Mouse (Mus musculus): Measurements from ENCODE around the gene Tbc1d22b.
"Not testable (repeated sequence)": the region's sequence is repeated elsewhere in the genome, so short reads cannot be mapped to it uniquely, and the experiment has no call there.

The Tbc1d22b gene

DNA sequence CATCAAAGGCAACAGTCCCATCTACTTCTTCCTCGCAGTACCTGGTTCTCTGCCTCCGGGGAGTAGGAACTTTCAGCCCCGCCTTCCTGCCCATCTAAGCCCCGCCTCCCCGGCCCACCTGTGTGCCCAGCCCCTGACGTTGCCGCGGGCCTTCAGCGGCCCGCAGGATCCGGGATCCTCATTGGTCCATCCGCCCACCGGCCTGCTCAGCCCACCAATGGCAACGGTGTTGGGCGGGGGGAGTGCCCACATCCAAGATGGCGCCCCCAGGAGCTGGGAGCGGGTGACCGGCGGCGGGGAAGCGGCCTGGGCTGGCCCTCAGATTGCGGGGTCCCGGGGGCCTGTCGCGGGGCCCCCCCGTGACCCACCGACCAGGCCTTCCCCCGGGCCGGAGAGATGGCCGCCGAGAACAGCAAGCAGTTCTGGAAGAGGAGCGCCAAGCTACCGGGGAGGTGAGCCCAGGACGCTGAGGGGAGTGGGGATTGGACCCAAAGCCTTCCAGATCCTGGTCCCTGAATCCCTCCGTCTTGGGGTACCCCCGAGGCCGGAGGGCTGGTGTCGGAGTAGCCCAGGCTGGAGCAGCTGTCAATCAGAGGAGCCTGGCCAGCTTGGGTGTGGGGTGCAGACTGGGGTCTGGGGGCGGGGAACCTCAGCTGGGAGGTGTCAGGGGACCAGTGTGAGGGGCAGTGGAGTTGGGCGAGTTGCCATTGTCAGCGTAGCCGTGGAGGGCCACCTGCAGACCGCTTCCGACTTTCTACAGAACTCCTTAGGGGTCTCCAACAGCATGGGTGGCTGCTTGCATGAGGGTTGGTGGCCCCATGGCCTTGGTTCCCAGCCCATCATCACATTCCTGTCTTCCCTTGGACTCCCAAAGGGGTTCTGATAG lies at the start of gene Tbc1d22b, which contains the start of gene Gm17657:
Gene Tbc1d22b, plus strand, starts transcription at position 243 of the 886 bp plus-strand sequence.
Gene Gm17657, minus strand, starts transcription at position 96 of the 886 bp plus-strand sequence.
- DNase-seq (ENCODE audit: low spot score) = peak; percentile 94

DNA sequence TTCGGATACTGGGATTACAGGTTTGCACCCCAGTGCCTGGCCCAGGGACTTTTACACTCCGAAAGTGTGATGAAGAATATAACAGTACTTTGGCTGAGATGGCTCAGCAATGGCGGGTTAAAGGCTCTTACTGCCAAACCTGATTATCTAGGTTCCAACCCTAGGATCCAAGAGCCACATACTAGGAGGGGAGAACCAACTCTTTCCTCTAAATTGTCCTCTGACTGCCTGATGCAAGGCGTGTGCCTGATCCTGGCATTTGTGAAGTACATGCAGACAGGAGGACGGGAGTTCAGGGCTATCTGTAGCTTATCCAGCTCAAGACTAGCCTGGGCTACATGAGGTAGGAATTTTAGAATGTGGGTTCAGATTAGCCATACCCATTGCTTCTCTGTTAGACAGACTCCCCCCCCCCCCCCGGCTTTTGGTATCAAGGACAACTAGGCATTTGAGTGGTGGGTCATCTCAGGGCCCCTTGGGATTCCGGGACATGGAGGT lies 49.3 kb upstream of the Tbc1d22b start:
- no peak for DNase-seq (ENCODE audit: low spot score)

GRCm38 (mm10) chr17:29500802-29501469 lies 48.6 kb upstream of the Tbc1d22b start:
- DNase-seq (ENCODE audit: low spot score) = no peak

DNA sequence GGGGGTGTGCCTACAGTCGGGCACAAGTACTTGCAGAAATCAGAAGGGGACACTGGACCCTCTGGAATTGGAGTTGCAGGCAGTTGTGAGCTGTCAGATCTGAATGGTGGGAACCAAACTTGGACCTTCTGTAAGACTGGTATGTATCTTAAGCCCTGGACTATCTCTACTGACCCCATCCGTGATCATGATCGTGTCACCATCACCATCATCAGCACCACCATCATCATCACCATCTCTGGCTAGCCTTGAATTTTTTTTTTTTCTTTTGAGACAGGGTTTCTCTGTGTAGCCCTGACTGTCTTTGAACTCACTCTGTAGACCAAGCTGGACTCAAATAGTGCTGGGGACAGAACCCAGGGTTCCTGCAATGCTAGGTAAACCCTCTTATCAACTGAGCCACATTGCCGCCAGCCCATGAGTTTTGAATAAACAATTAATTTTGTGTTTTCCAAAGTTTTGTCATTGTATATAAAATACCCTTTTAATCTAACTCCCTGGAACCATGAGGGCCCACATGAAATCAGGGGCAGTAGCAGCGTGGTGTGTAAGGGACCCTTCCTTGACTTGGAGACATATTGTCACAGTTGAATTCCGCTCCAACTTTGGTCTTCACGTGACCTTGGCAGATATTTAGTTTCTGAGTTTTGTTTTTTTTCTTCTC lies 47.4 kb upstream of the Tbc1d22b start:
- no peak for DNase-seq (ENCODE audit: low spot score)

- no peak for DNase-seq (ENCODE audit: low spot score)
Measured at GRCm38 (mm10) chr17:29502669-29503665, 46.6 kb upstream of the Tbc1d22b start.

DNA sequence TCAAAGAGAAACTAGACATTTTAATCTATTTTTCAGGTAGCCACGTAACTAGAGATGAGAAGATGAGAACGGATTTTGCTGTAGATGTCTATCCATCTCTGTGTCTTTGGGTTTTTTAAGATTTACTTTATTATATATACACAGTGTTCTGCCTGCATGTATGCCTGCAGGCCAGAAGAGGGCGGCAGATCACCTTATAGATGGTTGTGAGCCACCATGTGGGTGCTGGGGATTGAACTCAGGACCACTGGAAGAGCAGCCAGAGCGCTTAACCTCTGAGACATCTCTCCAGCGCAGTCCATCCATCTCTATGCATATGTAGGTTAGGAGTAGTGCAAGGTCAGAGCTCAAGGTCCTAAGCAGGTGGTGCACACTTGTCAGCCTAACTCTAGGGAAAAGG lies 45.9 kb upstream of the Tbc1d22b start:
- no peak for DNase-seq (ENCODE audit: low spot score)

DNA sequence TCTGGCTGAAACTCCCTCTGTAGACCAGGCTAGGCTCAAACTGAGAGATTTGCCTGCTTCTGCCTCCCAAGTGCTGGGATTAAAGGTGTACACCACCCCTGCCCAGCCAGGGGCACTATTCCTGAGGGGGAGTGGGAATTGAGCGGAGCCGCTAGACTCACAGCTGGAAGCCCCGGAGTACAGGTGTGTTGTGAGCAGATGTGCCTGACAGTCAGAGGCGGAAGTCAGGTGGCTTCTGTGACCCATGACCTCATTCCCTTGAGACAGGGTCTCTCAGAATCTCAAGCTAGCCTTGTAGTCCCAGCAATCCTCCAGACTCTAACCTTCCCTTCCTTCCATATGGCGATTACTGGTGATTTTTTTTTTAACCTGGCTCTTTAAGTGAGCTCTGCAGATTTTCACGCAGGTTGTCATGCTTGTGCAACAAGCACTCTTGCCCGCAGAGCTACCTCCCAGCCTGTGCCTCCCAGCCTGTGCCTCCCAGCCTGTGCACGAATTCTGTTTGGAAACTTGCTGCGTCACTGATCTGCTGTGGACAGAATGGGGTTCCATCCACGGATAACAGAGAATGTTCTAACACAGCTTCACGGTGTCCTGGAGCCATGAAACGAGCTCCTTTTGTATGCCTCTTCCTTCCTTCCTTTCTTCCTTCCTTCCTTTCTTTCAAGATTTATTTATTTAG lies 40.5 kb upstream of the Tbc1d22b start:
- DNase-seq (ENCODE audit: low spot score) = no peak

GRCm38 (mm10) chr17:29510691-29511090 lies 38.9 kb upstream of the Tbc1d22b start:
- no peak for DNase-seq (ENCODE audit: low spot score)

DNA sequence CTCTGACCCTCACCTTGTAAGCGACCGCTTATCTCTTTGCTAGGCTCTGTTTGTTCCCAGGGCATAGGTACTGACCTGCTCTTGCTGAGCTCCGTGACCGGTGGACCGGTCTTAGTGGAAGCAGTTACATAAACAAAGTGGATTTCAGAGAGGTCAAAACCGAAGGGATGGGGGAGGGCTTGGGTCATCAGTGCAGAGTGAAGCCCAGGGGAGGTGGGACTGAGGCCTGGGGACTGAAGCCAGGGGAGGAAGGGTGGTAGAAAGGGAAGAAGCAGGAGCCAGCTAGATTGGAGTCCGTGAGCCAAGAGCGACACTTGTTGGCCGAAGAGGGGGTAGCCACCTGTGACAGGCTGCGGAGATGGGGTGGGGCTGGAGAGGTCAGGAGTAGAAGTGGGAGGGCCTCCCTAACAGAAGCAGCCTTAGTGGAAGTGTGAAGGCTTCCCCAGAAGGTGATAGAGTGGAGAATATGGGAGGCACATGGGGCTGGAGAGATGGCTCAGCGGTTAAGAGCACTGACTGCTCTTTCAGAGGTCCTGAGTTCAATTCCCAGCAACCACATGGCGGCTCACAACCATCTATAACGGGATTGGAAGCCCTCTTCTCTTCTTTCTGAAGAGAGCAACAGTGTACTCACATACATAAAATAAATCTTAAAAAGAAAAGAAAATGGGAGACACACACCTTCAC lies 36.4 kb upstream of the Tbc1d22b start:
- peak; percentile 77 for DNase-seq (ENCODE audit: low spot score)

GRCm38 (mm10) chr17:29514435-29514834 lies 35.1 kb upstream of the Tbc1d22b start:
- DNase-seq (ENCODE audit: low spot score) = peak; percentile 93

DNA sequence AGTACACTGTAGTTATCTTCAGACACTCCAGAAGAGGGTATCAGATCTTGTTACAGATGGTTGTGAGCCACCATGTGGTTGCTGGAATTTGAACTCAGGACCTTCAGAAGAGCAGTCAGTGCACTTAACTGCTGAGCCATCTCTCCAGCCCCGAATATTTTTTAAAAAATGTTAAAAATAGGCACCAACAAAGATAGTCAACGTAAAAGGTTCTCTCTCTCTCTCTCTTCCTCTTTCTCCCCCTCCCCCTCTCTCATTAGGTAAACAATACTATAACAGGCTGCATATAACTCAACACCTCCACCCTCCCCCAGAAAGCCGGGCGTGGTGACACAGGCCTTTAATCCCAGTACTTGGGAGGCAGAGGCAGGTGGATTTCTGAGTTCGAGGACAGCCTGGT lies 30.9 kb upstream of the Tbc1d22b start:
- not testable (repeated sequence) for DNase-seq (ENCODE audit: low spot score)

DNA sequence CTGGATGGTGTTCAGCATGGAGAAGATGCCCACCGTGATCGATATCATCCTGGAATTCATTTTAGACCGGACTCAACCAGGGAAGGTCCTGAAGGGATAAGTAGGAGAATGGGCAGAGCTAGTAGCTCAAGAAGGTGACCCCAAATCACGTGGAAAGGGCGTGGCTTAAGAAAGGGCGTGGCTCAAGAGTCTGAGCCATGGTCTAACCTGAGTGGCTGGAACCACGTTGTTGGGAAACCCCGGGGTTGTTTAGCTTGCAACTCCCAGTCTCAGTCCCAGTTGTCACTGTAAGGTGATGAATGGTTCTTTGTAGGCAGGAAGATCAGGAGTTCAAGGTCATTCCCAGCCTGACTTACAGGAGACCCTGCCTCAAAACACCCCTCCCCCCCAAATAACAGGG lies 29.9 kb upstream of the Tbc1d22b start:
- DNase-seq (ENCODE audit: low spot score) = no peak

DNA sequence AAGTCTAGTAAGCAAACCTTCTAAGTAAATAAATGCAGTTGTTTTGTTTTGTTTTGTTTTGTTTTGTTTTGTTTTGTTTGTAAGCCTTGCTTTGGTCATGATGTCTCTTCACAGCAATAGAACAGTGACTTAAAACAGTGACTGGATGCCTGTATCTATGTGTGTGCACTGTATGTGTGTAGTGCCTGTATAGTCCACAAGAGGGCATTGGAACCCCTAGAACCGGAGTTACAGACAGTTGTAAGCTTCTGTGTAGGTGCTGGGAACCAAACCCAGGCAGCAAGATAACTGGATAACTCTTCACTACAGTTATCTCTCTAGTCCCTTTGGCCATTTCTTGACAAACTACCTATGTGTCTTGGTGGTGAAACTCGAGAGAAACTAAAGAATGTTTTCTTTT lies 24.0 kb upstream of the Tbc1d22b start:
- DNase-seq (ENCODE audit: low spot score) = no peak

DNA sequence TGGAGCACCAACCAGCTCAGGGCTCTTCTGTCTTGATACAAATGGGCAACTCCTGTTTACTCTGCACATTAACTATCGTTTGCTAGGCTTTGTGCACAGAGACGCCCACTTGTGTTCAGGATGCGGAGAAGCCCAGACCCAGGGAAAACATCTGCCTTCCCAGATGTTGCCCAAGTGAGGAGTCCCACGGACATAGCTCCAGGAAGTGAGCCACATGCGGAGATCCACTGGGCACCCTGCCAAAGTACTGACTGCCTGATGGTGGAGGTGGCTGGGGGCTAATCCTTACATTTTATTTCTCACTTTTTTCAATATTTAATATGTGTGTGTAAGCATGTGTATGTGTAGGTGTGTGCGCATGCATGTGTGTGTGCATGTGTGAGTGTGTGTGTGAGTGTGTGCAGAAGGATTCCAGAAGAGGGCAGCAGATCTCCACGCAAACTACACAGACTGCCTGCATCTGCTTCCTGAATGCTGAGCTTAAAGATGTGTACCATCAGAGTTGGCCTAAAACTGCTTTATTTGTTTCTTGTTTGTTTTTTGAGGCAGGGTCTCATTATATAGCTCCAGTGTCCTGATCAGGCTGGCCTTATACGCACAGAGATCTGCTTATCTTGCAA lies 20.9 kb upstream of the Tbc1d22b start:
- DNase-seq (ENCODE audit: low spot score) = peak; percentile 13

DNA sequence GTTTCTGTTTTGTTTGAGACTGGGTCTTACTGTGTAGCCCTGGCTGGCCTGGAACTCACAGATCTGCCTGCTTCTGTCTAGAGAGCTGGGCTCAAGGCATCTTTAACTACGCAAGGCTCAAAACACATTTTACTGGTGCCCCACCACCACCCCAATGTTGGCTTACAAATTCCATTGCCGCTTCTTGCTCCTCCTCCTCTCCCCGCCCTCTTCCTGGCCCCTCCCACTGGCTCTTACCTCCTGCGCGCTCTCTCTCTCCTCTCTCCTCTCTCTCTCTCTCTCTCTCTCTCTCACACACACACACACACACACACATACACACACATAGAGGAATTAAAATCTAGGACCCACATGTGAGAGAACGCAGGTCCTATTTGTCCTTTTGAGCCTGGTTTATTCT lies 19.1 kb upstream of the Tbc1d22b start:
- DNase-seq (ENCODE audit: low spot score) = no peak

GRCm38 (mm10) chr17:29531278-29531677 lies 18.3 kb upstream of the Tbc1d22b start:
- no peak for DNase-seq (ENCODE audit: low spot score)

DNA sequence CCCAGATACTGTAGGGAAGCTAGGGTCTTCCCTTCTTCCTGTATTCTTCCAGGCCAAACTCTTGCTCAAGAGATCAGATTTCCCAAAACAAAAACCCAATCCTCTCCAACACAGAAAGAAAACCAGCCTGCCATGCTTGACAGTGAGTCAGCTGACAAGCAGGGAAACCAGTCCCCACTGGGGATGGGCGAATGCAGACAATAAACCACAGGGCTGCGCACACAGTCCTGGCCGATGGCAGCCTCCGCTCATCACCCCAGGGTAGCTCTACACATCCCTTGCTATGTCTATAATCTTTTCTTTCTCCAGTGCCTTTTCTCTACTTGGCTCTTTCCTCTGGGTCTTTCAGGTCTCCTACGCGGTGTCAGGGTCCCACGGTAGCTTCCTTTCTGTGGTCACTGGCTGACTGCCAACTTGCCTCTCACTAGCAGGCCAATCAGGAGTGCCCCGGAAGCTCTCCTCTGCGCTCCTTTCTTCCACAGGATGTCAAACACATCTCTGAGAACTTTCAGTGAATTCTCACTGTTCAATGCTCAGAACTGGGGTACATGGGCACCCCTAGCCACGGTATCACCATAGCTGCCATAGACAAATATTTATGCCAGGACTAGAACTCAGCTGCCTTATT lies 17.7 kb upstream of the Tbc1d22b start:
- DNase-seq (ENCODE audit: low spot score) = no peak

- no peak for DNase-seq (ENCODE audit: low spot score)
Measured at GRCm38 (mm10) chr17:29533866-29534265, 15.7 kb upstream of the Tbc1d22b start.

GRCm38 (mm10) chr17:29540426-29540825 lies 9.2 kb upstream of the Tbc1d22b start:
- no peak for DNase-seq (ENCODE audit: low spot score)
